Comparison of ENCODE assay signal across 10 mouse cellular contexts in the genomic region with DNA sequence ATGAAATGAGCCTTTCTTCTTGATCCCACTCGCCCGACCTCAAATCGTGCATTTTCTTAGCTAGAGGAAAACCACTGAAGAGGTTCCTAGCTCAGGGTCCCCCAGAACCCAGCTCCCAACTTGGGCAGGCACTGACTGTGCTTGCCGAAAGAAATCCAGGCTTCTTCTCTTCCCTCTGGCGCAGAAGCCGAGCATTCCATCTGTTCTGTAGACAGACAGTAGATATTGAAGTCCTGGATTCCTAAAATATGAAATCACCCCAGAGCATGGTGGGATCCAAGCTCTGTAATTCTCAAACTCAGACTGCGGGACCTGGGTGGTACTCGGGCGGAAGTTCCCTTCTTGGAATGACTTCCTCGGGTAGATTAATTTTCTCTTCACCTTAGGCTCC. TPM values are rescaled to one million over a fixed set of nuclear protein-coding genes. Genes with fewer than 3 reads are reported as not detected.
A peak's percentile ranks its signal among the peaks of the same experiment; 100 is the strongest.
DNase-seq lines count a peak whose midpoint lies in the region; ATAC-seq and TF ChIP-seq lines count a peak whose summit lies in the region.
"Had no signal": no experiment of that assay in that cellular context is flagged by ENCODE, and none has a peak within 500 bp of the region (broad histone marks: within the 10 kb centered on the region; RNA-seq: fewer than 3 reads in every experiment).

No protein-coding gene starts in this region.

- no peak for TF ChIP-seq POLR2A in embryonic fibroblast, embryonic 13.5 days (IDR thresholded peaks at IDR 0.05; ENCODE audit: low read depth, low read length)

- DNase-seq in heart, postnatal 14 days: no peak
- no peak for DNase-seq in midbrain, embryonic 14.5 days
- no peak for DNase-seq in thymus, postnatal 36 days
- DNase-seq in kidney, postnatal 10 days: no peak
- DNase-seq in frontal cortex, postnatal 36 days (ENCODE audit: low spot score in 2 of 2): no peak
- DNase-seq: cerebellum, adult 9-10 months; liver, embryonic 13.5 days had no signal

- H3K36me3 ChIP-seq in heart, embryonic 12.5 days: no peaks in the 10 kb centered on the region
- no peaks in the 10 kb centered on the region for H3K36me3 ChIP-seq in hindbrain, embryonic 12.5 days
- H3K36me3 ChIP-seq in midbrain, embryonic 14.5 days (ENCODE audit: control insufficient read depth, insufficient read depth, low read length): no peaks in the 10 kb centered on the region
- H3K36me3 ChIP-seq: liver, embryonic 13.5 days had no signal

- H3K4me1 ChIP-seq in heart, embryonic 12.5 days (replicated peaks): peaks cover 36% of the 10 kb centered on the region
- peaks cover 9% of the 10 kb centered on the region; the same call in 1 of the 2 replicates for H3K4me1 ChIP-seq in embryonic fibroblast, embryonic 13.5 days (ENCODE audit: control insufficient read depth, insufficient read depth, low read length)
- H3K4me1 ChIP-seq in hindbrain, embryonic 12.5 days: peaks cover 28% of the 10 kb centered on the region
- peaks cover 24% of the 10 kb centered on the region for H3K4me1 ChIP-seq in midbrain, embryonic 14.5 days (ENCODE audit: control insufficient read depth, insufficient read depth, low read length)

- intact Hi-C loops in heart, postnatal 14 days (cut with DNase I): no loop called here

- H3K4me2 ChIP-seq in heart, embryonic 12.5 days: peak overlapping the region; percentile 76
- 0 out of 2 replicates have a peak overlapping the region, but pooled peaks have one; percentile 55 for H3K4me2 ChIP-seq in hindbrain, embryonic 12.5 days (replicated peaks)
- H3K4me2 ChIP-seq in midbrain, embryonic 14.5 days (ENCODE audit: low read length): peak overlapping the region; percentile 58
- H3K4me2 ChIP-seq: liver, embryonic 13.5 days had no signal

- 30% methylated on average over 10 of the region's 10 CpGs for WGBS in heart, embryonic 12.5 days
- 54% methylated on average over 10 of the region's 10 CpGs for WGBS in hindbrain, embryonic 12.5 days
- WGBS in midbrain, embryonic 14.5 days: 50% methylated on average over 10 of the region's 10 CpGs

- H3K4me3 ChIP-seq in heart, embryonic 12.5 days: peak overlapping the region; percentile 35; the same call in 1 of the 2 replicates
- H3K4me3 ChIP-seq in embryonic fibroblast, embryonic 13.5 days (ENCODE audit: insufficient read depth, low read length): no peak overlapping the region
- H3K4me3 ChIP-seq in hindbrain, embryonic 12.5 days: no peak overlapping the region
- no peak overlapping the region for H3K4me3 ChIP-seq in midbrain, embryonic 14.5 days (replicated peaks; ENCODE audit: low read depth, low read length)
- H3K4me3 ChIP-seq: liver, embryonic 13.5 days had no signal

- peak overlapping the region; percentile 53; the same call in 1 of the 2 replicates for H3K9ac ChIP-seq in heart, embryonic 12.5 days
- H3K9ac ChIP-seq in hindbrain, embryonic 12.5 days: no peak overlapping the region
- peak overlapping the region; percentile 49; the same call in 1 of the 2 replicates for H3K9ac ChIP-seq in midbrain, embryonic 14.5 days (replicated peaks; ENCODE audit: low read length)
- H3K9ac ChIP-seq: liver, embryonic 13.5 days had no signal

- no peak for TF ChIP-seq CTCF in embryonic fibroblast, embryonic 13.5 days (IDR thresholded peaks at IDR 0.05; ENCODE audit: borderline replicate concordance, insufficient read depth, low read length)

- no peak for ATAC-seq in heart, embryonic 12.5 days (ENCODE audit: insufficient number of reproducible peaks, low FRiP score)
- ATAC-seq in hindbrain, embryonic 12.5 days (ENCODE audit: low FRiP score): no peak
- no peak for ATAC-seq in midbrain, embryonic 14.5 days (ENCODE audit: low FRiP score, low TSS enrichment)

- peak overlapping the region; percentile 71 for H3K27ac ChIP-seq in heart, embryonic 12.5 days (ENCODE audit: poor library complexity, severe bottlenecking)
- H3K27ac ChIP-seq in embryonic fibroblast, embryonic 13.5 days (ENCODE audit: insufficient read depth, low read length): peak overlapping the region; percentile 16; the same call in 1 of the 2 replicates
- H3K27ac ChIP-seq in hindbrain, embryonic 12.5 days: no peak overlapping the region
- H3K27ac ChIP-seq in midbrain, embryonic 14.5 days (replicated peaks; ENCODE audit: low read depth, low read length): peak overlapping the region; percentile 58
- H3K27ac ChIP-seq: liver, embryonic 13.5 days had no signal

- no peaks in the 10 kb centered on the region for H3K9me3 ChIP-seq in heart, embryonic 12.5 days (replicated peaks)
- no peaks in the 10 kb centered on the region for H3K9me3 ChIP-seq in hindbrain, embryonic 12.5 days (replicated peaks)
- H3K9me3 ChIP-seq in midbrain, embryonic 14.5 days (ENCODE audit: control insufficient read depth, low read length): no peaks in the 10 kb centered on the region
- H3K9me3 ChIP-seq: liver, embryonic 13.5 days had no signal

- peaks cover 2% of the 10 kb centered on the region; the same call in 1 of the 2 replicates for H3K27me3 ChIP-seq in heart, embryonic 12.5 days (replicated peaks)
- no peaks in the 10 kb centered on the region for H3K27me3 ChIP-seq in hindbrain, embryonic 12.5 days
- no peaks in the 10 kb centered on the region for H3K27me3 ChIP-seq in midbrain, embryonic 14.5 days (ENCODE audit: control insufficient read depth, insufficient read depth, low read length)

RNA-seq across cellular contexts. Expression of gene Celf3, which starts 5.0 kb away (rescaled TPM):
- 1.1 and 1.7 TPM in 2 replicates for polyA plus RNA-seq in heart, embryonic 12.5 days (2016; fragmentation: Nextera tagmentation; extraction: Ambion mirVana)
- total RNA-seq in heart, postnatal 14 days (2021): not detected
- not detected in 2 replicates for polyA plus RNA-seq in embryonic fibroblast, embryonic 13.5 days (2011; ENCODE audit: insufficient read length, low read depth, missing spikeins)
- polyA plus RNA-seq in hindbrain, embryonic 12.5 days (2016; fragmentation: Nextera tagmentation; extraction: Ambion mirVana): 196 and 207 TPM in 2 replicates
- 321 and 376 TPM in 2 replicates for polyA plus RNA-seq in midbrain, embryonic 14.5 days (2014; fragmentation: Nextera tagmentation; extraction: Ambion mirVana)

RNA-seq across cellular contexts. Expression of gene Riiad1, which starts 7.0 kb away (rescaled TPM):
- polyA plus RNA-seq in heart, embryonic 12.5 days (2016; fragmentation: Nextera tagmentation; extraction: Ambion mirVana): 5.3 and 5.7 TPM in 2 replicates
- total RNA-seq in heart, postnatal 14 days (2021): under 1 TPM in 1 of 2 experiments, not detected in 1; 0.37 TPM
- 2.7 and 3.2 TPM in 2 replicates for polyA plus RNA-seq in embryonic fibroblast, embryonic 13.5 days (2011; ENCODE audit: insufficient read length, low read depth, missing spikeins)
- polyA plus RNA-seq in hindbrain, embryonic 12.5 days (2016; fragmentation: Nextera tagmentation; extraction: Ambion mirVana): 18.7 and 19.3 TPM in 2 replicates
- polyA plus RNA-seq in midbrain, embryonic 14.5 days (2014; fragmentation: Nextera tagmentation; extraction: Ambion mirVana): 23.8 and 30.8 TPM in 2 replicates
- polyA plus RNA-seq: liver, embryonic 13.5 days had no signal

RNA-seq across cellular contexts. Expression of gene Oaz3, which starts 29.4 kb away (rescaled TPM):
- polyA plus RNA-seq in heart, embryonic 12.5 days (2016; fragmentation: Nextera tagmentation; extraction: Ambion mirVana): 0.57 TPM in 1 of 2 replicates, not detected in the other
- not detected for total RNA-seq in heart, postnatal 14 days (2021)
- polyA plus RNA-seq in embryonic fibroblast, embryonic 13.5 days (2011; ENCODE audit: insufficient read length, low read depth, missing spikeins): not detected in 2 replicates
- 0.77 and 1.0 TPM in 2 replicates for polyA plus RNA-seq in hindbrain, embryonic 12.5 days (2016; fragmentation: Nextera tagmentation; extraction: Ambion mirVana)
- 0.36 and 1.2 TPM in 2 replicates for polyA plus RNA-seq in midbrain, embryonic 14.5 days (2014; fragmentation: Nextera tagmentation; extraction: Ambion mirVana)

RNA-seq across cellular contexts. Expression of gene Mrpl9, which starts 30.0 kb away (rescaled TPM):
- 57.4 and 62.0 TPM in 2 replicates for polyA plus RNA-seq in heart, embryonic 12.5 days (2016; fragmentation: Nextera tagmentation; extraction: Ambion mirVana)
- total RNA-seq in heart, postnatal 14 days (2021): 10 to 100 TPM; 62.4 to 66.5 TPM
- polyA plus RNA-seq in embryonic fibroblast, embryonic 13.5 days (2011; ENCODE audit: insufficient read length, low read depth, missing spikeins): 28.6 and 31.1 TPM in 2 replicates
- polyA plus RNA-seq in hindbrain, embryonic 12.5 days (2016; fragmentation: Nextera tagmentation; extraction: Ambion mirVana): 58.0 and 67.5 TPM in 2 replicates
- polyA plus RNA-seq in midbrain, embryonic 14.5 days (2014; fragmentation: Nextera tagmentation; extraction: Ambion mirVana): 52.6 and 54.1 TPM in 2 replicates

Comparison
In these comparisons a context has a peak if more than half of its experiments do, and no peak if none do; other contexts are left out.
1. RNA of gene Celf3, which starts 5.0 kb away (polyA plus RNA-seq): 321 to 376 TPM in midbrain, embryonic 14.5 days and 196 to 207 TPM in hindbrain, embryonic 12.5 days; 1.1 to 1.7 TPM in heart, embryonic 12.5 days and not detected in embryonic fibroblast, embryonic 13.5 days; every median in the first group is over 10 times any median in the second.
2. Peak in every context shown above with its lines, with median percentiles within 50 percentile points of each other: H3K4me2 ChIP-seq.